7 mouse cellular contexts compared by ENCODE assay signal in genomic region chr2:118676839-118677741, GRCm38 (mm10). TPM values are rescaled to one million over a fixed set of nuclear protein-coding genes. Genes with fewer than 3 reads are reported as not detected.
A peak's percentile ranks its signal among the peaks of the same experiment; 100 is the strongest.
DNase-seq lines count a peak whose midpoint lies in the region; ATAC-seq and TF ChIP-seq lines count a peak whose summit lies in the region.

No protein-coding gene starts in this region.

- peak overlapping the region; percentile 60 for H3K9ac ChIP-seq in heart, postnatal 0 days (replicated peaks; ENCODE audit: low read depth, low read length)
- H3K9ac ChIP-seq in limb, embryonic 12.5 days (replicated peaks), result peak overlapping the region; percentile 48
- H3K9ac ChIP-seq in midbrain, embryonic 14.5 days (replicated peaks; ENCODE audit: low read length), result peak overlapping the region; percentile 51; the same call in 1 of the 2 replicates

- no peak for DNase-seq in testis, postnatal 14 days (ENCODE audit: low spot score)
- peak; percentile 34 for DNase-seq in embryo, embryonic 11 days
- no peak for DNase-seq in heart, postnatal 0 days (ENCODE audit: low spot score)
- peak; percentile 60 for DNase-seq in midbrain, embryonic 14.5 days

- TF ChIP-seq POLR2A in testis, adult 2 months (IDR thresholded peaks at IDR 0.05; ENCODE audit: control insufficient read depth, low read depth, low read length), result no peak

- 2% methylated on average over 81 of the region's 89 CpGs for WGBS in heart, postnatal 0 days
- WGBS in limb, embryonic 12.5 days, result under 1% methylated on average over 87 of the region's 89 CpGs
- WGBS in midbrain, embryonic 14.5 days, result under 1% methylated on average over 84 of the region's 89 CpGs

- peaks cover 18% of the 10 kb centered on the region for H3K4me1 ChIP-seq in testis, adult 2 months (ENCODE audit: control insufficient read depth, insufficient read depth, low read length)
- H3K4me1 ChIP-seq in heart, postnatal 0 days (ENCODE audit: control insufficient read depth, insufficient read depth), result peaks cover 16% of the 10 kb centered on the region
- peaks cover 16% of the 10 kb centered on the region for H3K4me1 ChIP-seq in limb, embryonic 12.5 days (replicated peaks)
- H3K4me1 ChIP-seq in midbrain, embryonic 14.5 days (ENCODE audit: control insufficient read depth, insufficient read depth, low read length), result peaks cover 14% of the 10 kb centered on the region; the same call in 1 of the 2 replicates

- no peaks in the 10 kb centered on the region for H3K9me3 ChIP-seq in heart, postnatal 0 days (replicated peaks; ENCODE audit: control insufficient read depth, low read length)
- H3K9me3 ChIP-seq in limb, embryonic 12.5 days, result no peaks in the 10 kb centered on the region
- H3K9me3 ChIP-seq in midbrain, embryonic 14.5 days (ENCODE audit: control insufficient read depth, low read length), result no peaks in the 10 kb centered on the region

- no peak for TF ChIP-seq CTCF in testis, adult 2 months (IDR thresholded peaks at IDR 0.05; ENCODE audit: control insufficient read depth, insufficient read depth, insufficient replicate concordance, low read depth, low read length)
- TF ChIP-seq CTCF in heart, postnatal 0 days (IDR thresholded peaks at IDR 0.05; ENCODE audit: low read depth), result no peak

- peak overlapping the region; percentile 89 for H3K4me2 ChIP-seq in heart, postnatal 0 days (ENCODE audit: low read depth, low read length)
- peak overlapping the region; percentile 94 for H3K4me2 ChIP-seq in limb, embryonic 12.5 days
- peak overlapping the region; percentile 98 for H3K4me2 ChIP-seq in midbrain, embryonic 14.5 days (ENCODE audit: low read length)

- no peaks in the 10 kb centered on the region for H3K36me3 ChIP-seq in testis, adult 2 months (ENCODE audit: control insufficient read depth, insufficient read depth, low read length)
- H3K36me3 ChIP-seq in heart, postnatal 0 days (replicated peaks; ENCODE audit: control insufficient read depth, insufficient read depth, low read length), result no peaks in the 10 kb centered on the region
- H3K36me3 ChIP-seq in limb, embryonic 12.5 days, result no peaks in the 10 kb centered on the region
- H3K36me3 ChIP-seq in midbrain, embryonic 14.5 days (ENCODE audit: control insufficient read depth, insufficient read depth, low read length), result no peaks in the 10 kb centered on the region

- no peak overlapping the region for H3K27ac ChIP-seq in testis, adult 2 months (ENCODE audit: control insufficient read depth, insufficient read depth, low read depth, low read length)
- no peak overlapping the region for H3K27ac ChIP-seq in heart, postnatal 0 days (ENCODE audit: low read depth)
- no peak overlapping the region for H3K27ac ChIP-seq in limb, embryonic 12.5 days
- no peak overlapping the region for H3K27ac ChIP-seq in midbrain, embryonic 14.5 days (replicated peaks; ENCODE audit: low read depth, low read length)

- no peak for TF ChIP-seq EP300 in heart, postnatal 0 days (IDR thresholded peaks at IDR 0.05; ENCODE audit: low read depth)

- no peaks in the 10 kb centered on the region for H3K27me3 ChIP-seq in testis, adult 2 months (ENCODE audit: control insufficient read depth, insufficient read depth, low read length)
- H3K27me3 ChIP-seq in heart, postnatal 0 days (ENCODE audit: control insufficient read depth, insufficient read depth, low read length), result peaks cover 25% of the 10 kb centered on the region
- H3K27me3 ChIP-seq in limb, embryonic 12.5 days, result peaks cover 93% of the 10 kb centered on the region
- peaks cover 40% of the 10 kb centered on the region for H3K27me3 ChIP-seq in midbrain, embryonic 14.5 days (ENCODE audit: control insufficient read depth, insufficient read depth, low read length)

- peak overlapping the region; percentile 24 for H3K4me3 ChIP-seq in testis, adult 2 months (ENCODE audit: control insufficient read depth, low read depth, low read length)
- peak overlapping the region; percentile 57 for H3K4me3 ChIP-seq in heart, postnatal 0 days (ENCODE audit: low read depth, low read length)
- H3K4me3 ChIP-seq in limb, embryonic 12.5 days (replicated peaks), result peak overlapping the region; percentile 55
- H3K4me3 ChIP-seq in midbrain, embryonic 14.5 days (replicated peaks; ENCODE audit: low read depth, low read length), result peak overlapping the region; percentile 45

- ATAC-seq in heart, postnatal 0 days (ENCODE audit: insufficient read depth, low read depth), result peak; percentile 49
- 0 out of 2 replicates have a peak, but pooled peaks have one; percentile 34 for ATAC-seq in limb, embryonic 12.5 days (ENCODE audit: insufficient number of reproducible peaks, insufficient read depth, low FRiP score, low TSS enrichment, low read depth)
- ATAC-seq in midbrain, embryonic 14.5 days (ENCODE audit: low FRiP score, low TSS enrichment), result peak; percentile 39; the same call in 1 of the 2 replicates
- no peak for ATAC-seq in monocyte, adult 5-6 weeks (replicated peaks; ENCODE audit: insufficient number of reproducible peaks, low FRiP score, low TSS enrichment, poor library complexity, severe bottlenecking)

RNA-seq across cellular contexts. Expression of gene Pak6, which starts 14.0 kb away (rescaled TPM):
- polyA plus RNA-seq in testis, adult 2 months (2012; rRNA removed), result 6.2 and 7.6 TPM in 2 replicates
- 16.8 and 17.0 TPM in 2 replicates for total RNA-seq in heart, postnatal 0 days (2014; rRNA removed; ENCODE audit: low replicate concordance)
- 7.9 and 9.0 TPM in 2 replicates for polyA plus RNA-seq in heart, postnatal 0 days (2015; fragmentation: Nextera tagmentation; extraction: Ambion mirVana)
- 0.71 and 1.0 TPM in 2 replicates for polyA plus RNA-seq in limb, embryonic 12.5 days (2016; fragmentation: Nextera tagmentation; extraction: Ambion mirVana)
- polyA plus RNA-seq in midbrain, embryonic 14.5 days (2014; fragmentation: Nextera tagmentation; extraction: Ambion mirVana), result 32.4 and 38.4 TPM in 2 replicates
- 0.21 TPM in 1 of 3 replicates, not detected in the others for total RNA-seq in monocyte, adult 5-6 weeks (2017)

RNA-seq across cellular contexts. Expression of gene Ankrd63, which starts 26.7 kb away (rescaled TPM):
- polyA plus RNA-seq in testis, adult 2 months (2012; rRNA removed), result 1.8 and 1.9 TPM in 2 replicates
- 7.6 and 14.3 TPM in 2 replicates for total RNA-seq in heart, postnatal 0 days (2014; rRNA removed; ENCODE audit: low replicate concordance)
- 1.6 and 2.0 TPM in 2 replicates for polyA plus RNA-seq in heart, postnatal 0 days (2015; fragmentation: Nextera tagmentation; extraction: Ambion mirVana)
- polyA plus RNA-seq in limb, embryonic 12.5 days (2016; fragmentation: Nextera tagmentation; extraction: Ambion mirVana), result not detected in 2 replicates
- not detected in 2 replicates for polyA plus RNA-seq in midbrain, embryonic 14.5 days (2014; fragmentation: Nextera tagmentation; extraction: Ambion mirVana)
- 0.58 TPM in 1 of 3 replicates, not detected in the others for total RNA-seq in monocyte, adult 5-6 weeks (2017)

RNA-seq across cellular contexts. Expression of gene Plcb2, which starts 51.1 kb away (rescaled TPM):
- polyA plus RNA-seq in testis, adult 2 months (2012; rRNA removed), result 17.6 and 17.9 TPM in 2 replicates
- 1.6 and 7.6 TPM in 2 replicates for total RNA-seq in heart, postnatal 0 days (2014; rRNA removed; ENCODE audit: low replicate concordance)
- polyA plus RNA-seq in heart, postnatal 0 days (2015; fragmentation: Nextera tagmentation; extraction: Ambion mirVana), result 2.0 and 2.6 TPM in 2 replicates
- 0.26 and 0.44 TPM in 2 replicates for polyA plus RNA-seq in limb, embryonic 12.5 days (2016; fragmentation: Nextera tagmentation; extraction: Ambion mirVana)
- 0.40 and 0.74 TPM in 2 replicates for polyA plus RNA-seq in midbrain, embryonic 14.5 days (2014; fragmentation: Nextera tagmentation; extraction: Ambion mirVana)
- total RNA-seq in monocyte, adult 5-6 weeks (2017), result 32.8 to 44.3 TPM (median 36.3 TPM) in 3 replicates

Comparison
In these comparisons a context has a peak if more than half of its experiments do, and no peak if none do; other contexts are left out.
1. DNase-seq: peak in embryo, embryonic 11 days (single experiment) and midbrain, embryonic 14.5 days (single experiment); none in testis, postnatal 14 days (single experiment) and heart, postnatal 0 days (single experiment).
2. Peak in every context shown above with its lines, with median percentiles within 50 percentile points of each other: H3K4me3 ChIP-seq, H3K4me2 ChIP-seq and H3K9ac ChIP-seq.